Mouse (Mus musculus) hindbrain, embryonic 11.5 days (tissue): ENCODE results near the gene Kctd2. TPM values are rescaled to one million over a fixed set of nuclear protein-coding genes. Genes with fewer than 3 reads are reported as not detected.
"Not testable (repeated sequence)": the region's sequence is repeated elsewhere in the genome, so short reads cannot be mapped to it uniquely, and the experiment has no call there.

ENCODE experiments used
- ATAC-seq: fragments of 200-750 bp; cut with Nextera tagmentation; 2 replicates; pipeline ENCODE4 v1.8.0; 2017; ENCODE audit warnings: mild to moderate bottlenecking, moderate TSS enrichment, moderate library complexity; ENCODE audit not compliant: low FRiP score
- DNase-seq: peaks from one replicate; pipeline ENCODE4 v3.0.0-alpha.2; 2015; ENCODE audit warnings: low spot score
- H3K27ac ChIP-seq: fragments of 300-500 bp; sonication (generic); 2 replicates; pipeline ENCODE4 v1.5.1; 2014; ENCODE audit warnings: mild to moderate bottlenecking, low read depth, low read length
- H3K27me3 ChIP-seq: fragments of 300-500 bp; sonication (generic); 2 replicates; pipeline ENCODE4 v1.6.1; 2014; ENCODE audit warnings: mild to moderate bottlenecking, low read length, moderate library complexity, mixed read lengths; ENCODE audit not compliant: control insufficient read depth, insufficient read depth
- H3K36me3 ChIP-seq: fragments of 300-500 bp; sonication (generic); 2 replicates; pipeline ENCODE4 v1.6.1; 2014; ENCODE audit warnings: mild to moderate bottlenecking, low read length, moderate library complexity, mixed read lengths; ENCODE audit not compliant: control insufficient read depth, insufficient read depth
- H3K4me1 ChIP-seq: fragments of 300-500 bp; sonication (generic); replicated peaks from 2 replicates; pipeline ENCODE4 v1.6.1; 2014; ENCODE audit warnings: low read length, mixed read lengths; ENCODE audit not compliant: control insufficient read depth, insufficient read depth
- H3K4me2 ChIP-seq: fragments of 300-500 bp; sonication (generic); replicated peaks from 2 replicates; pipeline ENCODE4 v1.6.1; 2014; ENCODE audit warnings: mild to moderate bottlenecking, low read depth, low read length
- H3K4me3 ChIP-seq: fragments of 300-500 bp; sonication (generic); 2 replicates; pipeline ENCODE4 v1.5.1; 2014; ENCODE audit warnings: low read depth, low read length
- H3K9ac ChIP-seq: fragments of 300-500 bp; sonication (generic); 2 replicates; pipeline ENCODE4 v1.6.1; 2014; ENCODE audit warnings: low read depth, low read length
- H3K9me3 ChIP-seq: fragments of 300-500 bp; sonication (generic); 2 replicates; pipeline ENCODE4 v1.6.1; 2016; ENCODE audit warnings: low read length; ENCODE audit not compliant: control insufficient read depth
- WGBS: fragments of 180-500 bp; shearing (Covaris S2); extraction: QIAGEN DNeasy Blood & Tissue Kit; methylation state at CpG from one replicate; pipeline ENCODE4 v1.1.7; 2014; 5-methylcytosine and 5-hydroxymethylcytosine counted together
- polyA plus RNA-seq: library from polyadenylated mRNA; unstranded; fragments of >200 nt; fragmentation: Nextera tagmentation; extraction: Ambion mirVana; gene quantifications from 2 replicates; pipeline ENCODE4 v1.2.1, GENCODE M21; 2014

Kctd2 gene
- polyA plus RNA-seq, 1 experiment from 2014 or later, result 21.0 TPM

DNA sequence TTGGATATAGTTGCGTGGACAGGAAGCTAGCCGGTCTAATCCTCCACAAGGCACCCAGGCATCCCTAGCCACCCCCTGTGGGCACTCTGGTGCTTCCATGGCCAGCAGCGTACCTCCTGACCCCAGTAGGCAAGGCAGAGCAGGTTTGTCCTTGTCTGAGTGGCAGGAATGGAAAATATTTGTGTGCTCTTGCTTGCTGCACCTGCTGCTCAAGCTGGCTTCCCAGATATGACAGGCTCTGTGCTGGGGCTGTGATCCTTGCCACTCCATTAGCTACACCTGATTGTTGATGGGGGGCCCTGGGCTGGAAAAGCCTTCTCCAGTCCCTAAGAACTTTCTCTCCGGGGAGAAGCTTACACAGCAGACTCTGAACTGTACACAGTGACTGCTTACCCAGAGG lies 33.4 kb downstream of the Kctd2 start:
- Histone ChIP-seq H3K4me3 (no peak overlapping the region), H3K9ac (no peak overlapping the region), H3K27me3 (no peaks in the 10 kb centered on the region), H3K27ac (no peak overlapping the region), H3K36me3 (no peaks in the 10 kb centered on the region), H3K9me3 (no peaks in the 10 kb centered on the region), H3K4me1 (no peaks in the 10 kb centered on the region), H3K4me2 (no peak overlapping the region)
- ATAC-seq (no peak), DNase-seq (no peak)
- WGBS, result 76% methylated on average over 4 of the region's 4 CpGs

DNA sequence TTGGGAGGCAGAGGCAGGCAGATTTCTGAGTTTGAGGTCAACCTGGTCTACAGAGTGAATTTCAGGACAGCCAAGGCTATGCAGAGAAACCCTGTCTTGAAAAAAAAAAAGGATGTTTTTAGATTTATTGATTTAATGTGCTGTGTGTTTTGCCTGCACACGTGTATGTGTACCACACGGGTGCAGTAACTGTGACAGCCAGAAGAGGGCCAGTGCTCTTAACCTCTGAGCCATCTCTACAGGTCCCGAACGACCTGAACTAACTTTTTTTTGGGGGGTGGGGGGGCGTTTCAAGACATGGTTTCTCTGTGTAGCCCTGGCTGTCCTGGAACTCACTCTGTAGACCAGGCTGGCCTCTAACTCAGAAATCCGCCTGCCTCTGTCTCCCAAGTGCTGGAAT lies 34.9 kb downstream of the Kctd2 start:
- not testable (repeated sequence) for H3K27me3 ChIP-seq, H3K4me1 ChIP-seq, H3K4me2 ChIP-seq, H3K9ac ChIP-seq, H3K4me3 ChIP-seq, H3K9me3 ChIP-seq, ATAC-seq, H3K36me3 ChIP-seq, H3K27ac ChIP-seq, DNase-seq
- 90% methylated on average over 6 of the region's 6 CpGs for WGBS

DNA sequence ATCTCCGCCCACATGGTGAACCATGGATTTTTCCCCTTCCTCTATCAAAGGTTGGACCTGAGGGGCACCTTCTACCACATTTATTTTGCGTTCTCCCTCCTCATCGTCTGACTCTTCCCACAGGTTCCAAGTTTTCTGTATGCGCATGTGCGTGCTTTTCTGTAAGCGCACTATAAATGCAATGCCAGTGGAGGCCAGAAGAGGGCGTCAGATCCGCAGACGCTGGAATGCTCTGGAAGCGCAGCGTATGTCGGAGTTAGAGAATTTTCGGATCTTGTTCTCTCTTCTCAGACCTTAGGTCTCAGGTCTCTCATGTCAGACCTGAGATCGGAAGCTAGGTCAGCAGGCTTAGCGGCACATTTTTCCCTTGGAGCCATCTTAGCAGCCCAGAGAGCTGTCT lies 35.7 kb downstream of the Kctd2 start:
- no peak overlapping the region for H3K4me2 ChIP-seq
- no peak overlapping the region for H3K27ac ChIP-seq
- no peaks in the 10 kb centered on the region for H3K27me3 ChIP-seq
- H3K36me3 ChIP-seq, result no peaks in the 10 kb centered on the region
- H3K9me3 ChIP-seq, result no peaks in the 10 kb centered on the region
- no peak overlapping the region for H3K4me3 ChIP-seq
- WGBS, result 86% methylated on average over 15 of the region's 15 CpGs
- ATAC-seq (no peak), DNase-seq (no peak)
- H3K4me1 ChIP-seq, result no peaks in the 10 kb centered on the region
- H3K9ac ChIP-seq, result no peak overlapping the region

DNA sequence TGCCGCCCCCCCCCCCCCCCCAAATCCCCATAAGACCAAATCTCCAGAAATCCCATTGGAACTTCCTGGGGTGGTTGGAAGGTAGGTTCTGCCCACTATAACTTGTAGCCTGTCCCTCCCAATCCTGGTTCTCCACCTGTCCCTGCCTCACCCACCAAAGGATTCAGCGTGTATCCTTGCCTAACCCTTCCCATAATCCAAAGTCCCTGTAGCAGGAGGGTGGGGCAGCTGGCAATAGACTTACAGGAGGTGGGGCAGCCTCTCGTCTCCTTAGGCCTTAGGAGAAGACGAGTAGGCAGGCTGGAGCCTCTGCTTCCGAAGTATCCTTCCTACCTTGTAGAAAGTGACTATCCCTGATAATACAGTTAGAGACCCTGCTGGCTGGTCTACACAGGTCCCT lies 36.3 kb downstream of the Kctd2 start:
- no peak overlapping the region for H3K4me2 ChIP-seq
- no peaks in the 10 kb centered on the region for H3K27me3 ChIP-seq
- WGBS, result 95% methylated on average over 5 of the region's 5 CpGs
- DNase-seq (no peak), ATAC-seq (no peak)
- no peaks in the 10 kb centered on the region for H3K9me3 ChIP-seq
- H3K36me3 ChIP-seq, result no peaks in the 10 kb centered on the region
- H3K4me1 ChIP-seq, result no peaks in the 10 kb centered on the region
- no peak overlapping the region for H3K4me3 ChIP-seq
- H3K9ac ChIP-seq, result no peak overlapping the region
- H3K27ac ChIP-seq, result no peak overlapping the region

DNA sequence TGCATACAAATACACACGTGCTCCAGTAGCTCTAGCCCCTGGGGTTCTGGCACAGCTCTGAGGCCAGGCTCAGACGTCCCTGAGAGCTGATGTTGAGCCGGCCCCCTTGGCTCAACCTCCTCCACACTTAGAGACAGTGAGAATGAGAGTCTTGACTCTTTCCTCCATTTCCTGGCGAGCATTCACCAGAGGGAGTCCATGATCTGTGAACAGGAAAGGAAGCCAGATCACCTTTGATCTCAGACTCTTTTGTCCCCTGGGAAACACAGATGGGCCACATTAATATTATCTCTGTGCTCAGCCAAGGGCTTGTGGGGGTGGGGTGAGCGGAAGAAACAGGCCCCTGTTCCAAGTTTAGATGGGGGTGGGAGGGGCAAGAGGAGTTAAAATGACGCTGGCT lies 37.5 kb downstream of the Kctd2 start:
- Histone ChIP-seq H3K4me3 (no peak overlapping the region), H3K27me3 (no peaks in the 10 kb centered on the region), H3K9ac (no peak overlapping the region), H3K36me3 (no peaks in the 10 kb centered on the region), H3K4me2 (no peak overlapping the region), H3K27ac (no peak overlapping the region), H3K4me1 (no peaks in the 10 kb centered on the region), H3K9me3 (no peaks in the 10 kb centered on the region)
- ATAC-seq (no peak), DNase-seq (no peak)
- 40% methylated on average over 6 of the region's 6 CpGs for WGBS

DNA sequence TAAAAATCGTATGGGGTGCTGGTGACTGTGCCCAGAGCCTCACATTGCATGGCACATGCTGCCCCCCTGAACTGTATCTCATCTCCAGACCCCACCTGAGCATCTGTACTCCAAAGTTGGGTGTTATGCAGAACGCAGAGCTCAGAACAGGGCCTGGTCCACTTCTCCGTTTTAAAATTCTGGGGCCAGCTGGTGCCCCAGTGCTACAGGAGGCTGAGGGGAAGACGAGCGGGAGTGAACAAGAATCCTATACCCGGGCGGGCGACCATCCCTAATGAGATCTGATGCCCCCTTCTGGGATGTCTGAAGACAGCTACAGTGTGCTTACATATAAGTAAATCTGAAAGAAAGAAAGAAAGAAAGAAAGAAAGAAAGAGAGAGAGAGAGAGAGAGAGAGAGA lies 41.0 kb downstream of the Kctd2 start:
- ATAC-seq, result no peak
- Histone ChIP-seq H3K36me3 (no peaks in the 10 kb centered on the region), H3K4me2 (no peak overlapping the region), H3K27ac (no peak overlapping the region), H3K9me3 (no peaks in the 10 kb centered on the region), H3K27me3 (no peaks in the 10 kb centered on the region), H3K4me3 (no peak overlapping the region), H3K4me1 (no peaks in the 10 kb centered on the region), H3K9ac (no peak overlapping the region)
- WGBS, result 21% methylated on average over 8 of the region's 8 CpGs
- DNase-seq, result no peak

DNA sequence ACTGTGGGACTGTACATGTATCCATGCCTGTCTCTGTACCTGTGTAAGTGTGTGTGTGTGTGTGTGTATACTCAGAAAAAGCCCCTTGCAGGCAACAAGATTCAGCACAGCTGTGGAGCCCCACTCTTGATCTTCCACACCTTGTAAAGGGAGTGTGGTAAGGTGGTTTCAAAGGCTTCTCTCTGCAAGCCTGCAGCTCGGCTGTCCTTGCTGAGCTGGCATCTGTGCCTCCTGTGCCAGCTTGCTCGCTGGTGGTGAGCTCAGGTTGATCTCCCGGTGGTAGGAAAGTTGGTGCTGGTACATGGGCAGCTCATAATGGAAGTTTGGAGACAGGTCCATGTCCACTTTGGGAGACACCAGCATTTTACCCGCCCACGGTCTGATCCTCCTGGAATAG lies 41.9 kb downstream of the Kctd2 start:
- Histone ChIP-seq H3K4me2 (no peak overlapping the region), H3K36me3 (no peaks in the 10 kb centered on the region), H3K9ac (no peak overlapping the region), H3K27me3 (no peaks in the 10 kb centered on the region), H3K27ac (no peak overlapping the region), H3K4me3 (no peak overlapping the region), H3K4me1 (no peaks in the 10 kb centered on the region), H3K9me3 (no peaks in the 10 kb centered on the region)
- 79% methylated on average over 5 of the region's 5 CpGs for WGBS
- no peak for DNase-seq
- no peak for ATAC-seq

DNA sequence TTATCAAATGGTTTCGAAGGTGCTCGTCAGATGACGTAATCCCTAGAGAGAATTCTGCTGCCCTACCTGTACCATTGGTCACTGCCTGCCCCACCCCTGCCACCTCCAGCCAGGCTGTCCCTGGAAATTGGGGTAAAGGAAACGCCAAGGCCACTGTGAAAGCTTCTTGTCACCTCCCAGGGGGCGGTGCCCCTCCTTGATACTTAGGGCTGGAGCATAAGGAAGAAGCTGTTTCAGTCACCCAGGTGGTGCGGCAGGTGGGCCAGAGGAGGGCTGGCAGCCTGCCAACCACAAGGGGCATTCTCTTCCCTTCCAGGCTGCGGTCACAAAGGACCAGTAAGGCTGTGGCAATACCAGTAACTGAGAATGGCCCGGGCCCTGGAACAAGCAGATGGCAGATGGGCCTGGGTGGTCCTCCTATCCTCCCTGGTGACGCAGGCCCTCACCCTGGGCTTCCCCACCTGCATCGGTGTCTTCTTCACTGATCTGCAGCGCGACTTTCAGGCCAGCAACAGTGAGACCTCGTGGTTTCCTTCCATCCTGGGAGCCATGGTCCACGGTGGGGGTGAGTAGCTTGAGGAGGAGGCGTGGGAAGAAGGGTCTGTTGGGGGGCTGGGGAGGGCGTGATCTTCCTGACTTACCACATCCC lies 42.4 kb downstream of the Kctd2 start, which contains the start of gene Slc16a5:
Slc16a5 (plus strand) TSS at position 232 of the 649 bp plus-strand sequence.
- Histone ChIP-seq H3K9me3 (no peaks in the 10 kb centered on the region), H3K4me1 (no peaks in the 10 kb centered on the region), H3K9ac (no peak within 1 kb of the TSS), H3K27me3 (no peaks in the 10 kb centered on the region), H3K4me3 (no peak within 1 kb of the TSS), H3K36me3 (no peaks in the 10 kb centered on the region), H3K27ac (no peak within 1 kb of the TSS), H3K4me2 (no peak within 1 kb of the TSS)
- DNase-seq (no peak), ATAC-seq (no peak)
- 78% methylated on average over 16 of the region's 16 CpGs for WGBS

DNA sequence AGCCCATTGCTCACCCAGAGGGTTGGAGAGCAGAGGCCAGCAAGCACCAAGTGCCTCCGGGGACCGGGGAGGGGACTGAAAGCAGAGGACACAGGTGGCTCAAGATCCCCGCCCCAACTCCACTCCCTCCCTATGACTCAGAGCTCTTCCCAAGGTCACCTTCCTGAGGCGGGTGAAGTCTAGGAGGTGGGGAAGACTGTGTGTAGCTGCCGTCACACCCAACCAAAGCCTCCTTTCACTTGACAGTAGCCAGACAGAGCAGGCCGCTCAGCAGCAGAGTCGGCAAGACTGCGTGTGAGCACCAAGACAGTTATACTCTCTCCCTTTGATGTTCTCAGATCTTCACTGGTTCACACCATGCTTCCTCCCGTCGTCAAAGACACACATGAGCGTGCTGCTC lies 43.5 kb downstream of the Kctd2 start:
- Histone ChIP-seq H3K36me3 (no peaks in the 10 kb centered on the region), H3K27me3 (no peaks in the 10 kb centered on the region), H3K9ac (no peak overlapping the region), H3K4me1 (no peaks in the 10 kb centered on the region), H3K4me2 (no peak overlapping the region), H3K9me3 (no peaks in the 10 kb centered on the region), H3K4me3 (no peak overlapping the region), H3K27ac (no peak overlapping the region)
- ATAC-seq, result no peak
- WGBS, result 69% methylated on average over 11 of the region's 11 CpGs
- no peak for DNase-seq
